Mouse (Mus musculus): ENCODE measurements around the gene Prss44. TPM values are rescaled to one million over a fixed set of nuclear protein-coding genes. Genes with fewer than 3 reads are reported as not detected.
A peak's percentile ranks its signal among the peaks of the same experiment; 100 is the strongest.

The Prss44 gene
- polyA plus RNA-seq, 1 experiment from 2014 or later: not detected

DNA sequence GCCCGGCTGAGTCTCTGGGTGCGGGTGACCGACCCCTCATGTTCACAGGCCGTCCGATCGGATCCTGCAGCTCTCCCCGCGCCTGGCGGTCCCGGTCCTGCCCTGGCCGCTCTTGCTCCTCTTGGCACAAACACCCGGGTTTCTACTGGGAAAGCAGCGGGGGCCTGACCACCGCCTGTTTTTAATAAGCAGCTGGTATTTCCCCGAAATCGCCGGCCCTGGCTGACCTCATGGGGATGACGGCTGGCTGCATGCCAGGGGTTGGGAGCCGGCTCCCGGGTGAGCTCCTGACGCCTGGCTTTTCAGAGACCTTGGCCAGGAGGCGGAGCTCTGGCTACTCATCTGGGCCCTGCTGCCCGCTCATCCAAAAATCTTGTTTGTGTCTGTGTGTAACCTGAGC, 32.1 kb upstream of the Prss44 start:
- DNase-seq (ENCODE audit: low spot score) (peak; percentile 89), ATAC-seq (ENCODE audit: insufficient number of reproducible peaks, low FRiP score, low TSS enrichment, low read depth) (peak; percentile 74; the same call in 1 of the 2 replicates)
- Histone ChIP-seq H3K27ac (replicated peaks; ENCODE audit: low read depth, low read length) (no peak overlapping the region; the same call in 1 of the 2 replicates), H3K27me3 (ENCODE audit: control insufficient read depth, insufficient read depth, low read length) (no peaks in the 10 kb centered on the region), H3K4me2 (ENCODE audit: low read depth, severe bottlenecking) (peak overlapping the region; percentile 57), H3K9me3 (ENCODE audit: control insufficient read depth, low read length) (no peaks in the 10 kb centered on the region), H3K9ac (ENCODE audit: low read length) (peak overlapping the region; percentile 38; the same call in 1 of the 2 replicates), H3K4me1 (ENCODE audit: control insufficient read depth, insufficient read depth, low read length) (peaks cover 11% of the 10 kb centered on the region; the same call in 1 of the 2 replicates), H3K4me3 (ENCODE audit: low read depth, low read length) (peak overlapping the region; percentile 22), H3K36me3 (ENCODE audit: control insufficient read depth, insufficient read depth, low read length) (no peaks in the 10 kb centered on the region)
- WGBS: under 1% methylated on average over 21 of the region's 23 CpGs

DNA sequence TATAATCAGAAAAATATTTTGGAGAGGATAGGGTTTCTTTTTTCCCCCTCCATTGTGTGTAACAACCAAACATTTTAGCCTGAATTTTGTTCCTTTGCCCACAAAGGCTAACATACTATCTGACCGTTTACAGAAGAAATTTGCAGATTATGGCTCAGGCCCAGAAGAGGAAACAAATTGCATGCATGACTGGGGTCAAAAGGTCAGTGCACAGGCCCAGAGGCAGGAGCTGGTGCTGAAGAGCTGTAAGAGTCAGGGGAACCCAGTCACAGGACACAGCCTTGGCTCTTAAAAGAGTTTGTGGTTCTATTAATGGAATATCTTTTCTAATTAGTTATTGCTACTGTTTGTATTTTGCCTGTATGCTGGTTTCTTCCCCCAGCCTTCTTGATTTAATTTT, 30.2 kb upstream of the Prss44 start:
- ATAC-seq (ENCODE audit: insufficient number of reproducible peaks, low FRiP score, low TSS enrichment, low read depth): no peak

DNA sequence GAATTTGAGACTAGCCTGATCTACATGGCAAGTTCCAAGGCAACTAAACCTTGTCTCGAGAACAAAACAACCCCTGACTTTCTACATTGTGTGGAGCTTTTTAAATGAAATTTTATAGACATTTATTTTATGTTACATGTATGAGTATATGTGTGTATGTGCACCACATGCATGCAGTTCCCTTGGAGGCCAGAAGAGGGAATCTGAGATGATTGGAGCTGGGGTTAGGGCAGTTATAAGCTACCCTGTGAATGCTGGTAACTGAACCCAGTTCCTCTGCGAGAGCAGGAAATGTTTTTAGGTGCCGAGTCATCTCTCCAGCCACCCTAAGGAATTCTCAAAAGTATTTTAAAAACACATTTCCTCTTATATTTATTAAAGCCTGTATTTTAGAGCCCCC, 25.6 kb upstream of the Prss44 start:
- H3K27me3 ChIP-seq (ENCODE audit: control insufficient read depth, insufficient read depth, low read length): no peaks in the 10 kb centered on the region
- ATAC-seq (ENCODE audit: insufficient number of reproducible peaks, low FRiP score, low TSS enrichment, low read depth) (no peak), DNase-seq (ENCODE audit: low spot score) (no peak)
- no peak overlapping the region for H3K27ac ChIP-seq (replicated peaks; ENCODE audit: low read depth, low read length)
- no peak overlapping the region for H3K4me2 ChIP-seq (ENCODE audit: low read depth, severe bottlenecking)
- no peaks in the 10 kb centered on the region for H3K4me1 ChIP-seq (ENCODE audit: control insufficient read depth, insufficient read depth, low read length)
- H3K9ac ChIP-seq (ENCODE audit: low read length): no peak overlapping the region
- no peaks in the 10 kb centered on the region for H3K36me3 ChIP-seq (ENCODE audit: control insufficient read depth, insufficient read depth, low read length)
- no peak overlapping the region for H3K4me3 ChIP-seq (ENCODE audit: low read depth, low read length)
- 92% methylated on average over 3 of the region's 3 CpGs for WGBS
- no peaks in the 10 kb centered on the region; the same call in 1 of the 2 replicates for H3K9me3 ChIP-seq (ENCODE audit: control insufficient read depth, low read length)

More for the DNA sequence above, 30.2 kb upstream of the Prss44 start:
- no peaks in the 10 kb centered on the region for H3K27me3 ChIP-seq (ENCODE audit: control insufficient read depth, insufficient read depth, low read length)
- no peak overlapping the region for H3K27ac ChIP-seq (replicated peaks; ENCODE audit: low read depth, low read length)
- no peak overlapping the region for H3K4me2 ChIP-seq (ENCODE audit: low read depth, severe bottlenecking)
- no peak overlapping the region for H3K9ac ChIP-seq (ENCODE audit: low read length)
- H3K36me3 ChIP-seq (ENCODE audit: control insufficient read depth, insufficient read depth, low read length): no peaks in the 10 kb centered on the region
- DNase-seq (ENCODE audit: low spot score): no peak
- no peak overlapping the region for H3K4me3 ChIP-seq (ENCODE audit: low read depth, low read length)
- no peaks in the 10 kb centered on the region; the same call in 1 of the 2 replicates for H3K9me3 ChIP-seq (ENCODE audit: control insufficient read depth, low read length)
- H3K4me1 ChIP-seq (ENCODE audit: control insufficient read depth, insufficient read depth, low read length): peaks cover 11% of the 10 kb centered on the region; the same call in 1 of the 2 replicates
- 10% methylated on average over 1 of the region's 1 CpGs for WGBS

DNA sequence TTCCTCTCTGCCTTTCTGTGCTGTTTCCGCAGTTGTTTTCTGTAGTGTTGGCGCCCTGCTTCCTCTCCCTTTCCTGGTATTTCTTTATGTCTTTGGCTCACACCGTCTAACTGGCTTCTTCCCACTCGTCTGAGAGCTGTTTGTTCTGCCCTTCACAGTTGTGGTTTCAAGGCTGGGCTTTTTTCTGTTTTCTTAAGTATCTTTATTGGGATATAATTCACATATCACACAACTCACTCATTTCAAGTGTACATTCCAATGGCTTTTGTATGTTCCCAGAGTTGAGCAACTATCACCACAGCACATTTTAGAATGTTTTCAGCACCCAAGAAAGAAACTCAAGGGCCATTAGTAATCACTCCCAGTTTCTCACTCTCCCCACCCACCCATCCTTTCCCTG, 23.3 kb upstream of the Prss44 start:
- 71% methylated on average over 4 of the region's 4 CpGs for WGBS
- no peak overlapping the region for H3K4me2 ChIP-seq (ENCODE audit: low read depth, severe bottlenecking)
- H3K27ac ChIP-seq (replicated peaks; ENCODE audit: low read depth, low read length): no peak overlapping the region
- ATAC-seq (ENCODE audit: insufficient number of reproducible peaks, low FRiP score, low TSS enrichment, low read depth) (no peak), DNase-seq (ENCODE audit: low spot score) (no peak)
- no peaks in the 10 kb centered on the region; the same call in 1 of the 2 replicates for H3K9me3 ChIP-seq (ENCODE audit: control insufficient read depth, low read length)
- no peak overlapping the region for H3K9ac ChIP-seq (ENCODE audit: low read length)
- H3K4me3 ChIP-seq (ENCODE audit: low read depth, low read length): no peak overlapping the region
- no peaks in the 10 kb centered on the region for H3K36me3 ChIP-seq (ENCODE audit: control insufficient read depth, insufficient read depth, low read length)
- H3K4me1 ChIP-seq (ENCODE audit: control insufficient read depth, insufficient read depth, low read length): no peaks in the 10 kb centered on the region
- H3K27me3 ChIP-seq (ENCODE audit: control insufficient read depth, insufficient read depth, low read length): no peaks in the 10 kb centered on the region

DNA sequence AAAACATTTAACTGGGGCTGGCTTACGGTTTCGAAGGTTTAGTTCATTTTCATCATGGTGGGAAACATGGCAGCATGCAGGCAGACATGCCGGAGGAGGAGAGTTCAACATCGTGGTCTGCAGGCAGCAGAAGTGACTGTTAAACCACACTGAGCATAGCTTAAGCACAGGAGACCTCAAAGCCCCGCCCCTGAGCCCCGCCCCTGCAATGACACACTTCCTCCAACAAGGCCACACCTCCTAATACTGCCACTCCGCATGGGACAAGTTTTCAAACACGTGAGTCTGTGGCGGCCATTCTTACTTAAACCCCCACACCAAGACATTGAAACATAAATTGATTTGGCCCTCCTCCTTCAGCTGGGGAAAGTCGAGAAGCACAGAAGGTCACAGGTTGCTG, 16.8 kb upstream of the Prss44 start:
- Histone ChIP-seq H3K9me3 (ENCODE audit: control insufficient read depth, low read length) (no peaks in the 10 kb centered on the region), H3K36me3 (ENCODE audit: control insufficient read depth, insufficient read depth, low read length) (no peaks in the 10 kb centered on the region), H3K4me3 (ENCODE audit: low read depth, low read length) (no peak overlapping the region), H3K27me3 (ENCODE audit: control insufficient read depth, insufficient read depth, low read length) (no peaks in the 10 kb centered on the region), H3K4me2 (ENCODE audit: low read depth, severe bottlenecking) (no peak overlapping the region), H3K27ac (replicated peaks; ENCODE audit: low read depth, low read length) (no peak overlapping the region), H3K9ac (ENCODE audit: low read length) (no peak overlapping the region), H3K4me1 (ENCODE audit: control insufficient read depth, insufficient read depth, low read length) (no peaks in the 10 kb centered on the region)
- DNase-seq (ENCODE audit: low spot score): no peak
- WGBS: 82% methylated on average over 10 of the region's 10 CpGs
- no peak for ATAC-seq (ENCODE audit: insufficient number of reproducible peaks, low FRiP score, low TSS enrichment, low read depth)

DNA sequence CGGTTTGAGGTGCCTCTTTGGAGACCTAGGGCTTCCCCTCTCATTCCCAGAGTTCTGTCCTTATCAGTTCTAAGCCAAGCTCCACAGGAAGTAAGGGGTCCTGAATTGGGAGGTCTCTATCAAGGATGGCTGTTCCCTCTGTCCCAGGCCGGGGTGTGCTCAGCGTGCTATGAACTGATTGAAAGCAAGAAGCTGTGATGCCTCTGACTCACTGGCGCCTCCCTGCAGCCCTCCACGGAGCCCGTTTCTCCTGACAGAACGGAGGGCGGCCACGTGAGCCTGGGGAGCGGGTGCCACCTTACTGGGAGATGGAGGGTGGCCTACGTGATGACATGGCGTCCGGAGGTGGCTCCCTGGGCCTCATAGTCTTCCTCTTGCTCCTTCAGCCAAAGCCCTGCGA, 15.9 kb upstream of the Prss44 start, which contains the start of gene Prss42:
Gene Prss42 (plus strand): TSS at position 301 of the 400 bp plus-strand sequence.
- H3K27ac ChIP-seq (replicated peaks; ENCODE audit: low read depth, low read length): no peak within 1 kb of the TSS
- H3K27me3 ChIP-seq (ENCODE audit: control insufficient read depth, insufficient read depth, low read length): no peaks in the 10 kb centered on the region
- ATAC-seq (ENCODE audit: insufficient number of reproducible peaks, low FRiP score, low TSS enrichment, low read depth) (no peak), DNase-seq (ENCODE audit: low spot score) (no peak)
- no peaks in the 10 kb centered on the region for H3K9me3 ChIP-seq (ENCODE audit: control insufficient read depth, low read length)
- no peaks in the 10 kb centered on the region for H3K4me1 ChIP-seq (ENCODE audit: control insufficient read depth, insufficient read depth, low read length)
- no peak within 1 kb of the TSS for H3K4me3 ChIP-seq (ENCODE audit: low read depth, low read length)
- H3K36me3 ChIP-seq (ENCODE audit: control insufficient read depth, insufficient read depth, low read length): no peaks in the 10 kb centered on the region
- H3K4me2 ChIP-seq (ENCODE audit: low read depth, severe bottlenecking): no peak within 1 kb of the TSS
- no peak within 1 kb of the TSS for H3K9ac ChIP-seq (ENCODE audit: low read length)
- WGBS: 93% methylated on average over 14 of the region's 14 CpGs

DNA sequence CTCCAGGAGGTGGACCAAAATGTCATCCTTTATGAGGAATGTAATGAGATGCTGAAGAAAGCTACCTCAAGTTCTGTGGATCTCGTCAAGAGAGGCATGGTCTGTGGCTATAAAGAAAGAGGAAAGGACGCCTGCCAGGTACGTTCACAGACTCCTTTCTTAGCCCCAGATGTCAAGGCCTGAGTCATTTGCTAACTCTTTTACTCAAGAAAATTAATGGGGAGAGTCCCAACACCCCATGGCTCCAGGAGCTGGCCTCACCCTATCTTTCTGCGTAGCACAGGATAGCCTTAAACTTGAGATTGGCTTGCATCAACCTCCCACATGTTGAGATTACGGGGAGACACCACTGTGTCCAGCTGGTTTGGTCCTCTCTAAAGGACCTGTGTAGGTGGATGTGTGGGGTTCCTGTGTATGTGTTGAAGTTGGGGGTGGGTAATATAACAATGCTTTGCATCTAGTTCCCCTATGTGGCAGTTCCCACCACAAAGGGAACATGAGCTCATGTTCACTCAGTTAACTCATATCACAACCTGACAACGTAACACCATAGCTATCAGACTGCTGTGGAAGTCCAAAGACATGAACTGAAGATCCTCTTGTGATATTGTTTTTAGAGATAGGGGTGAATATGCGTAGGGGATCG, 12.8 kb upstream of the Prss44 start:
- WGBS: 88% methylated on average over 8 of the region's 8 CpGs
- no peaks in the 10 kb centered on the region for H3K27me3 ChIP-seq (ENCODE audit: control insufficient read depth, insufficient read depth, low read length)

DNA sequence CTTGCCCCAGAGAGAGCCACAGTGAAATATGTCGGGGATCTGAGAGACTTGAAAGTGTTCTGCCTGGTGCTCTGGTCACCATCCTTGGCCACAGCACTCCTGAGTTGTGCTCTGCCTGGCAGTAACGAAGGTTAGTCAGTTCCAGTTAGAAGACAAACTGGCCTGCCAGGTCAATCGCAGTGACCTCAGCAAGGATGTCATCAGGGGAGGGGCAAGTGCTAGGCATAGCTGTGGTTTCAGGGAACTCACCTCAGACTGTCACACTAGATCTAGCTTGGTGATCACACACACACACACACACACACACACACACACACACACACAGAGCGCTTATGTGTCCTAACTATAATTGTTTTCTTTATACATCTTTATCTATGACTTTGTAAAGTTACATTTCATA, 10.5 kb upstream of the Prss44 start:
- DNase-seq (ENCODE audit: low spot score): no peak
- no peak overlapping the region for H3K9ac ChIP-seq (ENCODE audit: low read length)
- H3K4me2 ChIP-seq (ENCODE audit: low read depth, severe bottlenecking): no peak overlapping the region
- H3K4me3 ChIP-seq (ENCODE audit: low read depth, low read length): no peak overlapping the region
- H3K27ac ChIP-seq (replicated peaks; ENCODE audit: low read depth, low read length): no peak overlapping the region
- H3K36me3 ChIP-seq (ENCODE audit: control insufficient read depth, insufficient read depth, low read length): no peaks in the 10 kb centered on the region
- no peaks in the 10 kb centered on the region for H3K9me3 ChIP-seq (ENCODE audit: control insufficient read depth, low read length)
- ATAC-seq (ENCODE audit: insufficient number of reproducible peaks, low FRiP score, low TSS enrichment, low read depth): no peak
- WGBS: 63% methylated on average over 4 of the region's 4 CpGs
- H3K4me1 ChIP-seq (ENCODE audit: control insufficient read depth, insufficient read depth, low read length): no peaks in the 10 kb centered on the region
- H3K27me3 ChIP-seq (ENCODE audit: control insufficient read depth, insufficient read depth, low read length): no peaks in the 10 kb centered on the region

More for the DNA sequence above, 12.8 kb upstream of the Prss44 start:
- no peak for DNase-seq (ENCODE audit: low spot score)
- H3K9ac ChIP-seq (ENCODE audit: low read length): no peak overlapping the region
- no peaks in the 10 kb centered on the region for H3K9me3 ChIP-seq (ENCODE audit: control insufficient read depth, low read length)
- H3K4me3 ChIP-seq (ENCODE audit: low read depth, low read length): no peak overlapping the region
- no peak overlapping the region for H3K4me2 ChIP-seq (ENCODE audit: low read depth, severe bottlenecking)
- ATAC-seq (ENCODE audit: insufficient number of reproducible peaks, low FRiP score, low TSS enrichment, low read depth): no peak
- no peaks in the 10 kb centered on the region for H3K36me3 ChIP-seq (ENCODE audit: control insufficient read depth, insufficient read depth, low read length)
- no peaks in the 10 kb centered on the region for H3K4me1 ChIP-seq (ENCODE audit: control insufficient read depth, insufficient read depth, low read length)
- no peak overlapping the region for H3K27ac ChIP-seq (replicated peaks; ENCODE audit: low read depth, low read length)

DNA sequence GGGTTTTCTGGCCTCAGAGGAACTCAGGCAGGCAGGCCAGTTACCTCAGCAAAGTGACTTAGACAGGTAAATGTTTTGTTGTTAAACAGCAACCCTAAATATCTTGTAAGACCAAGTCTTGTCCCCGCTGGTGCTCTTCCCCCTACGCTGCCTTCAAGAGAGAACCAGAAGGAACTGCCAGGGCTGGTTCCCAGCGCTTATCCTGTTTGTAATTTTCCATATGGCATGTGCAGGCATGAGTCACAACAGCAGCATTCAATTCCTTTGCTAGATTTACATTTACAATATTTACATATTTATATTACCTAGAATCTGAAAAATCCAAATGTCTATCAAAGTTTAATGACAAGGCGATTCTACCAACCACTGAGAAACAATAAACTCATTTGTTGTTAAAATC, 3.7 kb upstream of the Prss44 start:
- Histone ChIP-seq H3K9me3 (ENCODE audit: control insufficient read depth, low read length) (no peaks in the 10 kb centered on the region), H3K4me2 (ENCODE audit: low read depth, severe bottlenecking) (no peak overlapping the region), H3K9ac (ENCODE audit: low read length) (no peak overlapping the region), H3K4me1 (ENCODE audit: control insufficient read depth, insufficient read depth, low read length) (no peaks in the 10 kb centered on the region), H3K4me3 (ENCODE audit: low read depth, low read length) (no peak overlapping the region), H3K36me3 (ENCODE audit: control insufficient read depth, insufficient read depth, low read length) (no peaks in the 10 kb centered on the region), H3K27me3 (ENCODE audit: control insufficient read depth, insufficient read depth, low read length) (no peaks in the 10 kb centered on the region), H3K27ac (replicated peaks; ENCODE audit: low read depth, low read length) (no peak overlapping the region)
- ATAC-seq (ENCODE audit: insufficient number of reproducible peaks, low FRiP score, low TSS enrichment, low read depth) (no peak), DNase-seq (ENCODE audit: low spot score) (no peak)
- 84% methylated on average over 4 of the region's 4 CpGs for WGBS
